Mouse (Mus musculus): ENCODE results near the gene Smad9. TPM values are rescaled to one million over a fixed set of nuclear protein-coding genes. Genes with fewer than 3 reads are reported as not detected.

The Smad9 gene
- polyA plus RNA-seq, 1 experiment from 2014 or later = 0.19 TPM

DNA sequence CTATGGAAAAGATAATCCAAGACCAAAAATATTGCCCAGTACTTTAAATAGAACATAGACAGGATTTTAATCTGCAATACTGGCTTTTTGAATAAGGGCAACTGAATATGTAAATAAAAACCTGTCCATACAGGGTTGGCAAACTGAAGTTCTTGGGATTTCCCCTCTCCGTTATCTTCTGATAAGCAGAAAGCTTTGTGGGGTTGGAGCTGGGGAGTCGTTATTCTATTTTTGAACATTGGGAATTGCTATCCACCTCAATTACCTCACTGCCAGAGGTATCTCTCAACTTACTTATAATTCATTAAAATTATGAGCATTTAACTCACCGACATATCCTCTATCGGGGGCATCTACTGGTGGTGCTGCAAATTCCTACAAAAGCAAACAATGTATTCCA lies 23.0 kb upstream of the Smad9 start:
- Histone ChIP-seq H3K4me1 (peaks cover 37% of the 10 kb centered on the region), H3K27ac (0 out of 2 replicates have a peak overlapping the region, but pooled peaks have one; percentile 4), H3K9ac (no peak overlapping the region), H3K4me3 (no peak overlapping the region), H3K4me2 (peak overlapping the region; percentile 92; the same call in 1 of the 2 replicates), H3K27me3 (replicated peaks) (no peaks in the 10 kb centered on the region), H3K36me3 (peaks cover 63% of the 10 kb centered on the region), H3K9me3 (replicated peaks) (no peaks in the 10 kb centered on the region)
- ATAC-seq = no peak
- 68% methylated on average over 4 of the region's 4 CpGs for WGBS (ENCODE audit: insufficient replicate concordance)

DNA sequence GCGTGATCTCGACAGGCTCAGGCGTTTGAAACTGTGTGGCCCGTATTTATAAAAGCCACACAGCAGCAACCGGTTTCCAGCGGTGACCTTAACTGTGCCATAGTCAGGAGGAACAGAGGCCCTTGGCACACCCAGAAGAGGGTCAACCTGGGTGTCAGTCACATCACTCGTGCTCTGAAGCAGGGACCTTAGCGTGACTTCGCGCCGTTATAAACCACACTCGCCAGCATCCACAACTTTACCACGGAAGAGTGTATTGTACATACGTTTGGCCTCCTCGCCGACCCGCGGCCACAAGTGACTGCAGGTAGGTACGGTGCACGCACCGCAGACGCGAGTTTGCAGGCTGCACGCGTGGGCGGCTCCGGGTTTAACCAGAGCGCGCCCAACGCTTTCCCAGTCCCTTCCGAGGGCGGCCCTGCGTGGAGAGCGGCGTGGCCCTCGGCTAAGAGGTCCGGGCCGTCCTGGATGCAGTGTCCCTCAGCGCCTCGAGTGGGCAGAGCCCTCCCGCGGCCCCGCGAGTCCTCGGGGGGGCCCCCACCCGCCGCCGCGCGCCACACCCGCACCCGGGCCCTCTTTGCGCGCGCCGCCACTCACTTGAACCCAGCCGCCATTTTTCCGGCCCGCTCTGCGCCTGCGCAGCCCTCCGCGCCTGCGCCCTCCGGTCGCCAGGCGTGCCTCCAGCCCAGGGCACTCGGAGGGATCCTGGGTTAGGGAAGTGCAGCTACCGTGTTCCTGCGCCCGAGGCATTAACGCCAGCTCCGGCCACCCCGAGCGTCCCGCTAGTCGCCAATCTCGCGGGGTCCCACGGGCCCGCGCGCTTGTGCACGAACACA lies 20.8 kb upstream of the Smad9 start:
- ATAC-seq = peak; percentile 92
- Histone ChIP-seq H3K27me3 (replicated peaks) (no peaks in the 10 kb centered on the region), H3K4me2 (peak overlapping the region; percentile 92), H3K4me1 (peaks cover 37% of the 10 kb centered on the region), H3K27ac (peak overlapping the region; percentile 99), H3K9ac (peak overlapping the region; percentile 88), H3K4me3 (peak overlapping the region; percentile 92), H3K9me3 (replicated peaks) (no peaks in the 10 kb centered on the region), H3K36me3 (peaks cover 58% of the 10 kb centered on the region)
- under 1% methylated on average over 80 of the region's 84 CpGs for WGBS (ENCODE audit: insufficient replicate concordance)

DNA sequence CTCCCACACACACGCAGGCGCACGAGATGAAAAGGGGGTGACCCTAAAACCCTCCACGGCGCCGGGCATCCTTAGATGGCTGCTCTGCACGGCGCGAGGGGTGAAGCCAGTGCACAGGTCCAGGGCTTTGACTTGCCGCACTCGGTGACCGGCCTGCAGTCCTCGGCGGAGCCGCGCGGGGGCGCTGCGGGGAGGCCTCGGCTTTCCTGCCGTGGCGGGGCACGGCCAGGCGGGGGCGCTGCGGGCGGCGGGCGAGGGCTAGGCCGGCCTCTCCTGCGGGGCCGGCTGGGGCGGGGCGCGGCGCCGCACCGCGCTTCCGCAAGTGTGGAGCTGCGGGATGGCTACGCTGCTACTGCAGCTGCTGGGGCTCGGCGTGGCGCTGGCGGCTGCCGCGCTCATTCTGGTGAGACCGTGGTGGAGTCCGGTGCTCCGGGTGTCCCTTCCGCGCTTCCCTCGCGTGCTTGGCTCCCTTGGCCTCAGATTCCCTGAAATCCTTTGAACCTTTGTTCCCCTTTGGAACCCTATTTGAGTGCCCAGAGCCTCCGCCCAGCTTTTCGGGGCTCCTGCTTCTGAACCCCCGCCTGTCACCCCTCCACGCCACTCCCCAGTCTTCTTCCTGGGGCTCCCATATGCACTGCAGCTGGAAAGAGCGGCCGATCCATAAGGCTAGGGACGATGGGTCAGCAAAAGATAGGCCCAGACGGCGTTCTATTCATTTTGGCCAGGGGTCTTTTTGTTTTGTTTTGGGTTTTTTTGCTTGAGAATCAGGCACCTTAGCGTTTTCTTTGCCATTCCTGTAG lies 19.9 kb upstream of the Smad9 start, which contains the start of the genes Exosc8 and Alg5:
Gene Exosc8 (minus strand): TSS at position 147 of the 800 bp plus-strand sequence.
Gene Alg5 (plus strand): TSS at position 293 of the 800 bp plus-strand sequence.
- H3K4me2 ChIP-seq = peak within 1 kb of the TSS; percentile 92
- H3K27me3 ChIP-seq (replicated peaks) = no peaks in the 10 kb centered on the region
- H3K27ac ChIP-seq = peak within 1 kb of the TSS; percentile 99
- H3K36me3 ChIP-seq = peaks cover 58% of the 10 kb centered on the region
- H3K4me3 ChIP-seq = peak within 1 kb of the TSS; percentile 92
- under 1% methylated on average over 56 of the region's 65 CpGs for WGBS (ENCODE audit: insufficient replicate concordance)
- peaks cover 37% of the 10 kb centered on the region for H3K4me1 ChIP-seq
- H3K9ac ChIP-seq = peak within 1 kb of the TSS; percentile 88
- peak; percentile 86 for ATAC-seq
- no peaks in the 10 kb centered on the region for H3K9me3 ChIP-seq (replicated peaks)

DNA sequence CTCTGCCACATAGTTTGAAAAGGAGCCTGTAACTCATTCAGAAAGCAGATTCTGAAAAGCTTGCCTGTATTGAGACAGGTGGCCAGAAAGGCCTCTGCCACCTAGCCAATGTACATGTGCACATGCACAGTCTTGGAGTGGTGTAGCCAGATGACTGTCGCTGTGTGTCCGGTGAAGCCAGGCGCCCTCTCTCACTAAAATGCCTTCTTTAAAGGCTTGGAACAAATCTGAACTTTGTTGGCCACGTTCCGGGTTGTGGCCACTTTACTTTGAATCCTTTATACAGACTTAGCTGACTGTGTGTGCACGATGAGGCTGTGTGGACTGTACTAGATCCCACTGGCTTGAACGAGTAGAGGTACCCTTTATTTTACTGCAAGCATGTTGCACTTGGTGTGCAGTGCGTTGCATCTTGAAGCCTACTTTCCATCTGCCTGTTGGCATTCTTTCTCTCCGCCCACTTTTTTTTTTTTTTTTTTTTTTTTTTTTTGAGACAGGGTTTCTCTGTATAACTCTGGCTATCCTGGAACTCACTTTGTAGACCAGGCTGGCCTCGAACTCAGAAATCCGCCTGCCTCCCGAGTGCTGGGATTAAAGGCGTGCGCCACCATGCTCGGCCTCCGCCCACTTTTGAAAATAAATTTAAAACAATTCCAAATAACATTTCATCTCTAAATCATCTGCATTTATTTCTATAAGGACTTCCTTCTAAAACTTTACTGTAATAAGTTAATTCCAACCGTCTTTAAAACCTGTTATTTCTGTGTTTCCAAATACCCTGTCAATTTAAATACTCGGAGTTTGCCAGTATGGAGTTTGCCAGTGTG lies 19.1 kb upstream of the Smad9 start:
- no peak for ATAC-seq
- WGBS (ENCODE audit: insufficient replicate concordance) = 45% methylated on average over 18 of the region's 18 CpGs
- peaks cover 37% of the 10 kb centered on the region for H3K4me1 ChIP-seq
- peak overlapping the region; percentile 92 for H3K4me2 ChIP-seq
- H3K36me3 ChIP-seq = peaks cover 58% of the 10 kb centered on the region
- H3K9ac ChIP-seq = peak overlapping the region; percentile 88
- H3K27ac ChIP-seq = peak overlapping the region; percentile 99
- peak overlapping the region; percentile 92 for H3K4me3 ChIP-seq
- H3K27me3 ChIP-seq (replicated peaks) = no peaks in the 10 kb centered on the region
- no peaks in the 10 kb centered on the region for H3K9me3 ChIP-seq (replicated peaks)

GRCm38 (mm10) chr3:54737317-54737716 lies 18.1 kb upstream of the Smad9 start:
- ATAC-seq = no peak
- no peak overlapping the region for H3K27ac ChIP-seq
- H3K4me1 ChIP-seq = peaks cover 31% of the 10 kb centered on the region
- H3K4me3 ChIP-seq = no peak overlapping the region
- H3K36me3 ChIP-seq = peaks cover 58% of the 10 kb centered on the region
- no peak overlapping the region for H3K4me2 ChIP-seq
- WGBS (ENCODE audit: insufficient replicate concordance) = 88% methylated on average over 8 of the region's 8 CpGs
- no peaks in the 10 kb centered on the region for H3K27me3 ChIP-seq (replicated peaks)
- no peaks in the 10 kb centered on the region for H3K9me3 ChIP-seq (replicated peaks)
- H3K9ac ChIP-seq = no peak overlapping the region

DNA sequence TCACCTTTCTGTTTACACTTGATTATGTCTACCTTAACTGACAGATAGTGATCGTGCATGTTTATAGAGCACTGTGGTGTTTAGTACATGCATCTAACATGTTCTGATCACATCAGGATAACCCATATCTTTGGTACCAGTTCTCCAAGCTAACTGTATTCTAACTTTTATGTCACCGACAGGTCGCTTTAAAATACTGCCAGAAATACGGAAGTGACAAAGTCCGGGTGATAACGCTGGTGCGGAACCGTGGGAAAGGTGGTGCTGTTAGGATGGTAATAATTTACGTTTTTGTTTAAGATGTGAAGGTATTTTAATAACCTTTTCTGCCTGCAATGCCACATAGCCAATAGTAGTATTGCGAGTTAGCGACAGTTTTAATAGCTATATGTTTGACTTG lies 13.4 kb upstream of the Smad9 start:
- H3K9ac ChIP-seq = no peak overlapping the region
- WGBS (ENCODE audit: insufficient replicate concordance) = 89% methylated on average over 11 of the region's 11 CpGs
- H3K9me3 ChIP-seq (replicated peaks) = no peaks in the 10 kb centered on the region
- H3K4me1 ChIP-seq = 0 out of 2 replicates have a peak, but pooled peaks cover 3% of the 10 kb centered on the region
- H3K27me3 ChIP-seq (replicated peaks) = no peaks in the 10 kb centered on the region
- no peak for ATAC-seq
- no peak overlapping the region for H3K4me3 ChIP-seq
- H3K36me3 ChIP-seq = peaks cover 91% of the 10 kb centered on the region
- H3K4me2 ChIP-seq = no peak overlapping the region
- H3K27ac ChIP-seq = no peak overlapping the region

- Histone ChIP-seq H3K27ac (no peak overlapping the region), H3K36me3 (peaks cover 99% of the 10 kb centered on the region), H3K9me3 (replicated peaks) (no peaks in the 10 kb centered on the region)
Observed at GRCm38 (mm10) chr3:54745799-54746198, 9.6 kb upstream of the Smad9 start.

GRCm38 (mm10) chr3:54753411-54753810 lies 2.0 kb upstream of the Smad9 start:
- H3K9me3 ChIP-seq (replicated peaks) = no peaks in the 10 kb centered on the region
- 55% methylated on average over 4 of the region's 4 CpGs for WGBS (ENCODE audit: insufficient replicate concordance)
- H3K4me3 ChIP-seq = no peak overlapping the region
- H3K4me1 ChIP-seq = 0 out of 2 replicates have a peak, but pooled peaks cover 7% of the 10 kb centered on the region
- no peak for ATAC-seq
- no peak overlapping the region for H3K27ac ChIP-seq
- peaks cover 38% of the 10 kb centered on the region for H3K27me3 ChIP-seq (replicated peaks)
- no peak overlapping the region for H3K9ac ChIP-seq
- H3K36me3 ChIP-seq = peaks cover 31% of the 10 kb centered on the region
- no peak overlapping the region for H3K4me2 ChIP-seq

More at GRCm38 (mm10) chr3:54745799-54746198, 9.6 kb upstream of the Smad9 start:
- ATAC-seq = 0 out of 2 replicates have a peak, but pooled peaks have one; percentile 44
- no peak overlapping the region for H3K4me3 ChIP-seq
- no peaks in the 10 kb centered on the region for H3K4me1 ChIP-seq
- H3K9ac ChIP-seq = no peak overlapping the region
- 57% methylated on average over 5 of the region's 5 CpGs for WGBS (ENCODE audit: insufficient replicate concordance)
- H3K27me3 ChIP-seq (replicated peaks) = no peaks in the 10 kb centered on the region
- no peak overlapping the region for H3K4me2 ChIP-seq

DNA sequence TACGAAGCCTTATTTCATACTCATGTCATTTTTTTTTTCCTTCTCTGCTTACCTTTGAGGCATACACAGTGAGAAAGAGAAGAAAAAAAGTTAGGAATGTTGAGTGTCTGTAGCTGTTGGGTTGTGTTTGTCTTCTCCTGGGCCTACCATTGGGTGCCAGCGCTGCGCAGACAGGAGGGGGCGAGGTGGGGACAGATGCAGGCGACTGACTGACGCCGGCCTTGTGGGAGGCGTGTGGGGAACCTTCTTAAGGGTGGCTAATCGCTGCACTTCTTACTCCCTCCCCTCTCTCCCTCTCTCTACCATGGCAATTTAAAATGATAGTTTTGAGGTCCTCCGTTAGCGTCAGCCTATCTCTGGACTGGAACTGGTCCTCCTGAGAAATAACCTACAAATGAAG lies 676 bp downstream of the Smad9 start:
- ATAC-seq = no peak
- Histone ChIP-seq H3K4me2 (peak overlapping the region; percentile 72), H3K27me3 (replicated peaks) (peaks cover 38% of the 10 kb centered on the region), H3K9ac (no peak overlapping the region), H3K36me3 (peaks cover 4% of the 10 kb centered on the region), H3K4me3 (peak overlapping the region; percentile 52), H3K9me3 (replicated peaks) (no peaks in the 10 kb centered on the region), H3K4me1 (0 out of 2 replicates have a peak, but pooled peaks cover 7% of the 10 kb centered on the region), H3K27ac (no peak overlapping the region)
- WGBS (ENCODE audit: insufficient replicate concordance) = 6% methylated on average over 11 of the region's 11 CpGs

DNA sequence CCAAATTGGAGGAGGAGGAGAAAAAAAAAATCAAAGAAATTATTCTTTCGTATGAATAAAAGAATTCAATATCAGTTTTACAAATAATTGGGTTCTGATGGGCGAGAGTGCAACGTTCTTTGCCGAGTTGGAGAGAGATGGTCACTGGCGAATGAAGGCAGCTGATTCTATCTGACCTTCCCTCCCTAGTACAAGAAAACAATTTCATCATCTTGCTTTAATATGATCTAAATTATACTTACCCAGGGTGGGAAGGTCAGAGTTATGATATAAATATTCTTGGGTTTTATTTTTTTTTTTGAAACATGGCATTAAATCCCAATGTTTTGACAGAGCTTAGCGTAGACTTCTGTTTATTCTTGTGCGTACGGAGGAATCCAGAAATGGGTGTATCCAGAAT lies 2.1 kb downstream of the Smad9 start:
- Histone ChIP-seq H3K27ac (no peak overlapping the region), H3K4me3 (no peak overlapping the region), H3K36me3 (no peaks in the 10 kb centered on the region), H3K27me3 (replicated peaks) (peaks cover 38% of the 10 kb centered on the region), H3K4me1 (0 out of 2 replicates have a peak, but pooled peaks cover 7% of the 10 kb centered on the region), H3K9ac (no peak overlapping the region), H3K9me3 (replicated peaks) (no peaks in the 10 kb centered on the region; the same call in 1 of the 2 replicates), H3K4me2 (no peak overlapping the region)
- 78% methylated on average over 8 of the region's 8 CpGs for WGBS (ENCODE audit: insufficient replicate concordance)
- ATAC-seq = no peak

DNA sequence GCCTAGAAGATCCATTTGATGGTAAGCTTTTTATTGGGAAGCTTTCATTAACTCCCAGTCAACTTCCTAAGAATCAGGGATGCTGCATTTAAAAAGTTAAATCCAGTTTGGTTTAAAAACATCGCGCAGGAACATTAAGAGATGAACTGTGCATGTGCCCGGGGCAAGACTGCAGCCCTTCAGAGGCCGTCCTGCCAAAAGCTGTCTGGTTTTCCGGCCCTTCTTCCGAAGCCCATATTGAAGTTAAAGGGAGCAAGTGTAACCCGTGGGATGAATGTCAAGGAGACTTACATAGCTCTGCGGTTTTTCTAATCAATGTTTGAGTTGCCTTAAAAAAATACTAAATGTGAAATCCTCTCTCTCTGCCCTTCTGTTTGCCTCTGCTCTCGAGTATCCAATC lies 3.8 kb downstream of the Smad9 start:
- 69% methylated on average over 9 of the region's 9 CpGs for WGBS (ENCODE audit: insufficient replicate concordance)
- no peaks in the 10 kb centered on the region for H3K36me3 ChIP-seq
- H3K27ac ChIP-seq = no peak overlapping the region
- H3K4me2 ChIP-seq = no peak overlapping the region
- peaks cover 35% of the 10 kb centered on the region for H3K27me3 ChIP-seq (replicated peaks)
- H3K4me3 ChIP-seq = no peak overlapping the region
- ATAC-seq = no peak
- H3K9me3 ChIP-seq (replicated peaks) = no peaks in the 10 kb centered on the region; the same call in 1 of the 2 replicates
- 0 out of 2 replicates have a peak, but pooled peaks cover 7% of the 10 kb centered on the region for H3K4me1 ChIP-seq
- no peak overlapping the region for H3K9ac ChIP-seq

Measured in liver, embryonic 12.5 days (tissue).